Mouse (Mus musculus): ENCODE measurements at regions not wholly inside any gene's neighbourhood (a gene's known extent, or its start where the extent isn't known, plus 50 kb on each side); places are given as distances from the start of the nearest gene placed in this dataset.

DNA sequence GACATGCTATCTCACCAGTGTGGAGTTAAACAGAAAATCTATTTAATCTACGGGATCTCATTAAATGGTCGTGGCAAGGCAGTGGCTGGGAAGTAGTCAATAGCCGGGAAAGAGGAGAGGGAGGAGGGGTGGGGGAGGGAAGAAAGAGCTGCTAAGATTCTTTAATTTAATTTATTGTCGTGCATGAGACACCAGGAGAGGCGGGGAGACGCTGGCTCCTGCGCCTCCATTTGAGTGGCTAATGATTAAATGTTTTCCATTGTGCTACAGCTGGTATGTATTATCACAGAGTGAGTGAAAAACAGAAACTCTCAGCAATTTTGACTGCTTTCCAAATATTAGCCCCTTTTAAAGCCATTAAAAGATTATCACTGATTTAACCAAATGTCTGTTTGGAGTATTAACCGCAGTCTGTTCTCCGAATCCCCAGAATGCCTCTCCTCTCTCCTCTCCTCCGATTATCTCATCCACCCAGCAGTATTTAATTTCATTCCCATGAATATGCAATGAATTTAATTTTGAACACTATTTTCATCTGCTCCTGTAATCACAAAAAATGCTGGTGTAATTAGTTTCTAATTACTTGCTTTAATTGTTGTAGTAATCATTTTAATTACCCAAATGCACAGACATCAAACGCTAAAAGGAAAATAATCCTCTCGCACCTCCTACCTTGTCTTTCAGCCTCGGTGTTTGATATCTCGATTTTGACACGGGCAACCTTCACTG, 219.3 kb upstream of the Mvb12b start:
- no peak for TF ChIP-seq CTCF (conservative IDR thresholded peaks at IDR 0.05; ENCODE audit: low read length)
- no peak for TF ChIP-seq NANOG (IDR thresholded peaks at IDR 0.05; ENCODE audit: borderline replicate concordance, low read length)

Measured in E14TG2a.4 (cell line).